Mouse (Mus musculus) lung, postnatal 0 days (tissue): ENCODE results near the gene Adamts16. TPM values are rescaled to one million over a fixed set of nuclear protein-coding genes. Genes with fewer than 3 reads are reported as not detected.

Experiments
- ATAC-seq: fragments of 200-750 bp; cut with Nextera tagmentation; 2 replicates; pipeline ENCODE4 v1.8.0; 2017; ENCODE audit warnings: moderate library complexity
- DNase-seq: peaks from one replicate; pipeline ENCODE4 v3.0.0-alpha.2; 2016; ENCODE audit warnings: low spot score
- H3K27ac ChIP-seq: fragments of 300-500 bp; sonication (generic); 2 replicates; pipeline ENCODE4 v1.5.1; 2014; ENCODE audit warnings: antibody characterized with exemption, mild to moderate bottlenecking, low read length, mixed read lengths
- H3K27me3 ChIP-seq: fragments of 300-500 bp; sonication (generic); replicated peaks from 2 replicates; pipeline ENCODE4 v1.6.1; 2014; ENCODE audit warnings: low read length, mixed read lengths; ENCODE audit not compliant: insufficient read depth
- H3K36me3 ChIP-seq: fragments of 300-500 bp; sonication (generic); 2 replicates; pipeline ENCODE4 v1.6.1; 2014; ENCODE audit warnings: low read length, mixed read lengths; ENCODE audit not compliant: insufficient read depth
- H3K4me1 ChIP-seq: fragments of 300-500 bp; sonication (generic); 2 replicates; pipeline ENCODE4 v1.6.1; 2014; ENCODE audit warnings: antibody characterized with exemption, low read depth, low read length, mixed read lengths; ENCODE audit not compliant: insufficient read depth
- H3K4me2 ChIP-seq: fragments of 300-500 bp; sonication (generic); replicated peaks from 2 replicates; pipeline ENCODE4 v1.6.1; 2014; ENCODE audit warnings: low read depth, mild to moderate bottlenecking, low read length, moderate library complexity, mixed read lengths
- H3K4me3 ChIP-seq: fragments of 300-500 bp; sonication (generic); 2 replicates; pipeline ENCODE4 v1.5.1; 2014; ENCODE audit warnings: low read depth, low read length
- H3K9ac ChIP-seq: fragments of 300-500 bp; sonication (generic); replicated peaks from 2 replicates; pipeline ENCODE4 v1.6.1; 2014; ENCODE audit warnings: low read depth, mild to moderate bottlenecking
- H3K9me3 ChIP-seq: fragments of 300-500 bp; sonication (generic); 2 replicates; pipeline ENCODE4 v1.6.1; 2016; ENCODE audit warnings: low read length, mixed read lengths
- CTCF ChIP-seq: IDR thresholded peaks from 2 replicates; pipeline ENCODE4 v1.5.1; 2016; ENCODE audit warnings: antibody characterized with exemption, mild to moderate bottlenecking
- EP300 ChIP-seq: IDR thresholded peaks from 2 replicates; pipeline ENCODE4 v1.6.1; 2016; ENCODE audit warnings: antibody characterized with exemption, mild to moderate bottlenecking, control low read depth
- WGBS: fragments of 180-500 bp; shearing (Covaris S2); extraction: QIAGEN DNeasy Blood & Tissue Kit; methylation state at CpG from one replicate; pipeline ENCODE4 v1.1.7; 2014; 5-methylcytosine and 5-hydroxymethylcytosine counted together
- polyA plus RNA-seq: library from polyadenylated mRNA; unstranded; fragments of >200 nt; fragmentation: Nextera tagmentation; extraction: Ambion mirVana; gene quantifications from 2 replicates; pipeline ENCODE4 v1.2.1, GENCODE M21; 2015

Gene Adamts16
- polyA plus RNA-seq, 1 experiment from 2014 or later = not detected

DNA sequence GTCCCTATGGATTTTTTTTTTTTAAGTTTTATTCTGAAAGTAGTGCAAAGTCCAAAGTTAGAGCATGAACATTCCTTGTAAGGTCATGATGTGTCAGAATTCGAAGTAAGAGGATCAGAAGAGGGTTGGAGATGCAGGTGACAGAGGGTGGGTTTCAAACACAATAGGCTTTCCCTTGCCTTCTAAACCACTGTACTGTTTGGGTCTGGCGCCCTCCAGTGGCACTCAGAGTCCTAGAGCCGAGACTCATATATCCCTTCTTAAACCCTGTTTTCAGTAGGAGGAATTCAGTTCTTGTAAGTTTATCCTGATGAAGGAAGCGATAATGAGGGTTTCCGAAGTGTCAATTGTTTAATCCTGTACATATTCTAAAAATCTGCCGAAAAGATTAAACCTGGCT is 1.4 kb downstream of the Adamts16 start:
- DNase-seq = peak; percentile 76
- no peak overlapping the region for H3K27ac ChIP-seq
- peak; percentile 40; the same call in 1 of the 2 replicates for ATAC-seq

DNA sequence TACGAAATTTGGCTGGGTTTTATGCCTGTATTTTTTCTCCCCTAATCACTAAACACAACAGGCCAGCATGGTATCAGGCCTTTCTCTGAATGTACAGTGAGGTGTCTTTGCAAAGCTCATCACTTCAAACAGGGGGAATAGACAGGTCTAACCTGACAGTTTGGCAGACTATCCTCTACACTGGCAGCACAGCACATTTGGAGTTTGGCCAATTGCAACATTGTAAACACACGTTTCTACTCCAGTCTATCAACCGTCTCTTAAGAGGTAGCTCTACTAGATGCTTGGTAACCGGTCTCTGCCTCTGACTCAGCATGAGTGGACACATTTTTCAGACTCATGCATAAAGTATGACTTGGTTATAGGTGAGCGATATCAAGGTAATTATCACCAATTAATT is 4.0 kb downstream of the Adamts16 start:
- Histone ChIP-seq H3K4me1 (no peaks in the 10 kb centered on the region), H3K9me3 (no peaks in the 10 kb centered on the region), H3K4me2 (no peak overlapping the region), H3K36me3 (no peaks in the 10 kb centered on the region), H3K27ac (no peak overlapping the region), H3K27me3 (0 out of 2 replicates have a peak, but pooled peaks cover 15% of the 10 kb centered on the region), H3K4me3 (no peak overlapping the region), H3K9ac (no peak overlapping the region)
- DNase-seq (no peak), ATAC-seq (no peak)
- WGBS = 52% methylated on average over 5 of the region's 5 CpGs
- no peak for TF ChIP-seq EP300
- no peak for TF ChIP-seq CTCF

More for the DNA sequence above, 1.4 kb downstream of the Adamts16 start:
- Histone ChIP-seq H3K4me3 (no peak overlapping the region), H3K9me3 (no peaks in the 10 kb centered on the region), H3K9ac (no peak overlapping the region), H3K36me3 (no peaks in the 10 kb centered on the region), H3K27me3 (0 out of 2 replicates have a peak, but pooled peaks cover 15% of the 10 kb centered on the region), H3K4me1 (no peaks in the 10 kb centered on the region), H3K4me2 (no peak overlapping the region)
- WGBS = 5% methylated on average over 6 of the region's 6 CpGs
- TF ChIP-seq EP300 (no peak), CTCF (peak; percentile 93)

DNA sequence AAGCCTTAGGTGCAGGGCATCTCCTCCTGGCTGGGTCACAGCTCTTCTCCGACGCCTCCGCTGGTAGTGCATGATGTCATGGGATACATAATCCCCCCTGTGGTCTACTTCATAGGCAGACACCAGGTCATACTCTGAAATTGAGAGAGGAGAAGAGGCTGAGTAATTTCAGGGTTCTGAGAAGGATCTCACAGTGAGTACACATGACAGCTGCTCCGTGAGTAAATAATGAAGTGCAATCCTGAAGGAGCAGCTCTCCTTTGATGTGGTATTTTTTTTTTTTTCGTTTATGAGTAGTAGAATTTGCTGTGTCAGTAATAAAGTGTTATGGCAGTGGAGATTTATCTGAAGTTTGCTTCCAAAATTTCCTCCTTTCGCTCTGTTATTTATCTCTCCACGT is 5.4 kb downstream of the Adamts16 start:
- WGBS = 45% methylated on average over 7 of the region's 7 CpGs
- Histone ChIP-seq H3K4me1 (no peaks in the 10 kb centered on the region), H3K9ac (no peak overlapping the region), H3K4me3 (no peak overlapping the region), H3K27ac (no peak overlapping the region), H3K27me3 (0 out of 2 replicates have a peak, but pooled peaks cover 7% of the 10 kb centered on the region), H3K4me2 (no peak overlapping the region), H3K36me3 (no peaks in the 10 kb centered on the region), H3K9me3 (no peaks in the 10 kb centered on the region)
- no peak for DNase-seq
- ATAC-seq = no peak
- TF ChIP-seq EP300 (no peak), CTCF (no peak)

DNA sequence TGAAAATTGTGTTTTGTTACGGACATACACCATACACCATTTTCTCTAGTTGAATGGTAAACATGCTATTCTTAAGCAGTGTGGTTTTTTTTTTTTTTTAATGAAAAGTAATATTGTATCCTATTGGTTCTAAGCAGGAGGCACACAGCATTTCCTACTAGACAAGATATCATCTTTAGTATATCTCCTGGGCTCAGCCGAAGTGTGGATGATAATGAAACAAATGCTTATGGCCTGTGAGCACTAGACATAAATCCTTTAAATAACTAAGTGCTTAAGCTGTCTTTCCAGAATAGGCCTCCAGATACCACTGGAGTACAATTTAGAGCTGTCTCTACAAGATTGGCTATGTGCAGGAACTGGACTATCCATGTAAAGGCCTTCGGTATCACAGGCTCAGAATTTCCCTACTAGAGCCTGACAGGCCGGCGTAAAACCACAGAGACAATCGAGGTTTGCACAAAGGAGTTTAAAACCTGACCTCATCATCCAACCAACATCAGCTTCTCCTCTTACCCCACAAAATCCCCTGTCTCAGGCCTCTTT is 8.9 kb downstream of the Adamts16 start:
- Histone ChIP-seq H3K4me2 (no peak overlapping the region), H3K27me3 (no peaks in the 10 kb centered on the region), H3K4me3 (no peak overlapping the region), H3K36me3 (no peaks in the 10 kb centered on the region), H3K9me3 (no peaks in the 10 kb centered on the region), H3K27ac (no peak overlapping the region), H3K9ac (no peak overlapping the region), H3K4me1 (no peaks in the 10 kb centered on the region)
- ATAC-seq = no peak
- TF ChIP-seq CTCF (no peak), EP300 (no peak)
- DNase-seq = no peak
- 91% methylated on average over 6 of the region's 6 CpGs for WGBS

DNA sequence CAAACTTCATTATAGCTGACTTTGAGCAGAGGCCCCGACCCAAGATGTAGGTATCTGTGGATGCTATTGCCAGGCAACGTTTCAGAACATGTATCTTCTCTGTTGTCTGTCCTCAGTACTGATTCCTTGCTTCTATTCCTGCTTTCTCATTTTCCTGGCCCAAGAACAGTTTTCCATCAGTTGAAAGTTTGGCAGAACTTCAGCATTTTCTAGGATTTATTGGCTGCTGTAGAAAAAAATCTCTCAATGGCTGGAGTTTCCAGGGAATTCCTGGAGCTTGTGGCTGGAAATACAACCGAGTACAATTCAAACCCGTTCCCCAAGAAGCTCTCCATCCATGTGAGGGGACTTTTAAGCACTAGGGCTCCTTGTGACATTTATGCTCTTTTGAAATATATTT is 10.6 kb downstream of the Adamts16 start:
- Histone ChIP-seq H3K9ac (no peak overlapping the region), H3K4me1 (no peaks in the 10 kb centered on the region), H3K4me2 (no peak overlapping the region), H3K27me3 (no peaks in the 10 kb centered on the region), H3K9me3 (no peaks in the 10 kb centered on the region), H3K36me3 (no peaks in the 10 kb centered on the region), H3K4me3 (no peak overlapping the region), H3K27ac (no peak overlapping the region)
- no peak for TF ChIP-seq EP300
- TF ChIP-seq CTCF = no peak
- 51% methylated on average over 4 of the region's 4 CpGs for WGBS
- peak; percentile 15 for DNase-seq
- no peak for ATAC-seq

DNA sequence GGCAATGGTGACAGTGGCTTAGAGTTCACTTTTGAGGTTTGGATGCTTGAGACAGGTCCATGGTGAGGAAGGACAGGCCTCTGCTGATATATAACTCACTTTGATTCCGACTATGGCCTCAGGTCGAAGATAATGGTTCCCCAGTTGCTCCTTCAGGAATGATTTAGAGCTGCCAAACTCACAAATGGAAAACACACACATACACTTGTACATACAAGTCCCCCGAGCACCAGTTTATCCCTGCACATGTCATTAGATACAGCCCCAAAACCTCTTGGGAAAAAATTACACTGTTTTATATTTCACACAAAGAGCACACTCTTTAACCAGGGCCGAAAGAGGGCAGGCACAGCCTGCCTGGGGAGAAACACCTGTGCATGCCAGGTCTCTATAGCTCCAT is 14.1 kb downstream of the Adamts16 start:
- TF ChIP-seq CTCF = no peak
- no peak for TF ChIP-seq EP300
- H3K9ac ChIP-seq = no peak overlapping the region
- DNase-seq (no peak), ATAC-seq (no peak)
- H3K4me2 ChIP-seq = no peak overlapping the region
- no peaks in the 10 kb centered on the region for H3K36me3 ChIP-seq
- H3K27me3 ChIP-seq = no peaks in the 10 kb centered on the region
- no peak overlapping the region for H3K27ac ChIP-seq
- H3K4me1 ChIP-seq = no peaks in the 10 kb centered on the region
- 87% methylated on average over 4 of the region's 4 CpGs for WGBS
- H3K9me3 ChIP-seq = no peaks in the 10 kb centered on the region
- no peak overlapping the region for H3K4me3 ChIP-seq

DNA sequence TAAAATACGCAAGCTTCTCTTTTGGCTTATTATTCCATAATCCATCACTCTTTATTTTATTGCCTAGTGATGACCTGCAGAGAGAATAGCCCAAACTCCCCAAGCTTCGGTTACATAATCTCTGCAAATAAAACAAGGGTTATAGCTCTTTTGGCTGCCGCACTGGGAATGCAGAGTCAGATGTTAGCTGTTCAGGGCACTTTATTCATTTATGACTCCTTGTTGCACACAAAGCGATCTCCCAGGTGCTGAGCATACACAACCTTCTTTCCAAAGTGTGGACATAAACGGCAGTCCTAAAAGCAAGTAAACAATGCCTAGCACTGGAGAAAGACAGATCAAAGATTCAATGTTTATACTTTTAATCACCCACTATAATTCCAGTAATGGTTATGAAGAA is 16.3 kb downstream of the Adamts16 start:
- no peaks in the 10 kb centered on the region for H3K27me3 ChIP-seq

More for the DNA sequence above, 16.3 kb downstream of the Adamts16 start:
- ATAC-seq (no peak), DNase-seq (no peak)
- no peak overlapping the region for H3K4me2 ChIP-seq
- no peak overlapping the region for H3K27ac ChIP-seq
- TF ChIP-seq CTCF (no peak), EP300 (no peak)
- no peaks in the 10 kb centered on the region for H3K4me1 ChIP-seq
- no peak overlapping the region for H3K9ac ChIP-seq
- no peaks in the 10 kb centered on the region for H3K36me3 ChIP-seq
- WGBS = 52% methylated on average over 5 of the region's 5 CpGs
- H3K4me3 ChIP-seq = no peak overlapping the region
- H3K9me3 ChIP-seq = no peaks in the 10 kb centered on the region
